Mouse (Mus musculus): ENCODE results near the gene 5730522E02Rik. TPM values are rescaled to one million over a fixed set of nuclear protein-coding genes. Genes with fewer than 3 reads are reported as not detected.

Gene 5730522E02Rik
- polyA plus RNA-seq, 1 experiment from 2014 or later = 8.4 TPM

DNA sequence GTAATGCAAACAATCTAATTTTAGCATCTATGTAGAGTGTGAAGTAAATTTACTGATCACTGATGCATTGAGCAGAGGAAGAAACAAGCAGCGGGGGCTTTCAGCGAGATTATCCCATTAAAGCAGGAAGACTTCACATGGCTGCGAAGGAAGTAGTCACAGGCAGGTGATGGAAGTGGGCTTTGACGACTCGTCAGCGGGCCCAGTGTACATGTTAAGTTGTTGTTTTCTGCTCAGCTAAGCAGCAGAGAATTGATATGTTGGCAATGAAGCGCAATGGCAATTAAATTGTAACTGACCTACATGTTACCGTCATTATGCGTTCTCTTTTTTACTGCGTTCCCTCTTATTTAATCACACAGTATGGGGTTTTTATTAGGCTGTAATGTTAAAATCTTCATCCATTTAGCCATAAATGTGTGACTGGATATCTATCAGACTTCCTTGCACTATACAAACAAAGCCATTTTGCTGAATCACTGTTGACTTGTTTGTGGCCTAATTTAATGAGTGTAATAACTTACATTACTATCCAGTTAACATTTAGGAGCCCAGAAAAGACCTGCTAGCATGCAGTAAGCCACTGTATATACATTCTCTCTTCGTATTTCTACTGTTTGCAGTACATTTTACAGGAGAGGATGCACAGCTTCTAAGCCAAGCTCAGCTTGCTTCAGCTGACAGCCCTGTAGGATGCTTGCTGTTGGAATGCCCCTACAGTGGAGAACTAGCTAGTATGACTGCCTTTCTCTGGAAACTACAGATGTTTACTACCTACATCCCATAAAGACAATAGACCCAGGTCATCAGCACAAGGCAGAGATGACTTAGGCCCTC, 506.0 kb downstream of the 5730522E02Rik start:
- no peaks in the 10 kb centered on the region for H3K27me3 ChIP-seq
- H3K27ac ChIP-seq (replicated peaks) = no peak overlapping the region
- no peak overlapping the region for H3K9ac ChIP-seq (replicated peaks)
- no peaks in the 10 kb centered on the region for H3K9me3 ChIP-seq
- no peaks in the 10 kb centered on the region for H3K36me3 ChIP-seq
- no peak for ATAC-seq (ENCODE audit: low FRiP score, low read depth)
- H3K4me2 ChIP-seq (replicated peaks) = no peak overlapping the region
- no peak overlapping the region for H3K4me3 ChIP-seq
- 59% methylated on average over 11 of the region's 11 CpGs for WGBS
- H3K4me1 ChIP-seq = peaks cover 5% of the 10 kb centered on the region; the same call in 1 of the 2 replicates

GRCm38 (mm10) chr11:25702791-25703190, 507.8 kb downstream of the 5730522E02Rik start:
- Histone ChIP-seq H3K4me1 (peaks cover 14% of the 10 kb centered on the region), H3K27me3 (no peaks in the 10 kb centered on the region), H3K9me3 (no peaks in the 10 kb centered on the region), H3K36me3 (no peaks in the 10 kb centered on the region), H3K9ac (replicated peaks) (no peak overlapping the region), H3K27ac (replicated peaks) (no peak overlapping the region), H3K4me3 (no peak overlapping the region), H3K4me2 (replicated peaks) (no peak overlapping the region)
- ATAC-seq (ENCODE audit: low FRiP score, low read depth) = no peak
- WGBS = 54% methylated on average over 3 of the region's 3 CpGs

DNA sequence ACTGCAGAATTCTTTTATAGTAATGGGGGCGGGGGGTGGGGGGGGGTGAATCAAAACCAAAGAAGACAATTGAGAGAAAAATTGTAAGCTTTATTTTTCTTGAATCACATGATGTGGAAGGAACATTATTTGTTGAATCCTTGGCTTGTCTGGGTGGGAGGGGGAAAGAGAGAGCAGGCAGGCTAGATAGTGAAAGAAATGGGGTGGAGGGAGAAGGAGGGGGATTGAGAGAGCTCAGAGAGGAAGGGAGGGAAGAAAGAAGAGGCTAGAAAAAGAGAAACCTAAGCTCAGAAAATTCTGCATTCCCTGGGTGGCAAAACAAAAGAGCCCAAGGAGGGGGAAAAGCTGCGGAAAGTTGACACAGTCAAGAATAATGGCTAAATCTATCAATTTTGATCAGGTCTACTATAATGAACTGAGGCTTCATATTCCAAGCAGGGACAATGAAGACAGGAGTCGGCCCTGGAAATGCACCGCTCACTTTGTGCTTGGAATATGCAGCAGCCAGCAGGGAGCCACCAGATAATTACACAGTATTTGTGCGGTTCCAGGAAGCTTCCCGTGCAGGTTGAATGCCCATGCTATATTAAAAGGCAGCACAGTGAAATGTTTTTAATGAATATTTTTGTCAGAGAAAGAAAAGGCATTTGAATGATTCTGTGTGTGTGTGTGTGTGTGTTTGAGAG, 512.9 kb downstream of the 5730522E02Rik start:
- peaks cover 29% of the 10 kb centered on the region for H3K4me1 ChIP-seq
- ATAC-seq (ENCODE audit: low FRiP score, low read depth) = peak; percentile 66
- 9% methylated on average over 6 of the region's 6 CpGs for WGBS
- H3K27me3 ChIP-seq = no peaks in the 10 kb centered on the region
- 0 out of 2 replicates have a peak overlapping the region, but pooled peaks have one; percentile 2 for H3K4me3 ChIP-seq
- peak overlapping the region; percentile 78 for H3K27ac ChIP-seq (replicated peaks)
- 0 out of 2 replicates have a peak overlapping the region, but pooled peaks have one; percentile 15 for H3K9ac ChIP-seq (replicated peaks)
- no peaks in the 10 kb centered on the region for H3K36me3 ChIP-seq
- peak overlapping the region; percentile 37 for H3K4me2 ChIP-seq (replicated peaks)
- H3K9me3 ChIP-seq = no peaks in the 10 kb centered on the region

- Histone ChIP-seq H3K27me3 (no peaks in the 10 kb centered on the region), H3K36me3 (no peaks in the 10 kb centered on the region), H3K27ac (replicated peaks) (peak overlapping the region; percentile 56; the same call in 1 of the 2 replicates), H3K9me3 (no peaks in the 10 kb centered on the region), H3K4me2 (replicated peaks) (no peak overlapping the region), H3K4me3 (no peak overlapping the region), H3K4me1 (peaks cover 29% of the 10 kb centered on the region), H3K9ac (replicated peaks) (no peak overlapping the region)
- WGBS = 23% methylated on average over 5 of the region's 5 CpGs
- peak; percentile 77 for ATAC-seq (ENCODE audit: low FRiP score, low read depth)
Measured at GRCm38 (mm10) chr11:25696168-25696567, 514.4 kb downstream of the 5730522E02Rik start.

GRCm38 (mm10) chr11:25684731-25685130, 525.8 kb downstream of the 5730522E02Rik start:
- Histone ChIP-seq H3K27me3 (no peaks in the 10 kb centered on the region), H3K4me3 (no peak overlapping the region), H3K27ac (replicated peaks) (no peak overlapping the region), H3K4me2 (replicated peaks) (no peak overlapping the region), H3K4me1 (no peaks in the 10 kb centered on the region; the same call in 1 of the 2 replicates), H3K36me3 (no peaks in the 10 kb centered on the region), H3K9ac (replicated peaks) (no peak overlapping the region), H3K9me3 (no peaks in the 10 kb centered on the region)
- WGBS = 91% methylated on average over 4 of the region's 4 CpGs
- ATAC-seq (ENCODE audit: low FRiP score, low read depth) = no peak

DNA sequence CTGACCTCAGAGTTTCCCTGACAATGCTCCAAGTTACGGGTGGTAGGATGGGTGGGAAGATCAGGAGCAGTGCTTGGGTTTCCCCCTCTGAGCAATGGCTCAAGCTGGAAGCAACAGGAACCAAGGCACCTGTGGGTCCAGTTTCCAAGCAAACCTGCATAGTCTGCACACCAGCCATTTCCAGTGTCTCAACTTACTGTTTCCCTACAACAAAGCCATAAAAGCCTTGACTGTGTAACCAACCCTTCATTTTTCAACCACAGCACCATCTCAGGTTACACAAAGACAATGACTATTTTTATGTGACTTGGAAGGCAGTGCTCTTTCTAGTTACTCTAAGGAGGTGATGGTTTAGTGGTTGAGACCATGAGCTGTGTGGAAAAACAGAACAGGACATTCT, 530.7 kb downstream of the 5730522E02Rik start:
- no peaks in the 10 kb centered on the region for H3K36me3 ChIP-seq
- H3K9ac ChIP-seq (replicated peaks) = no peak overlapping the region
- H3K4me2 ChIP-seq (replicated peaks) = no peak overlapping the region
- 83% methylated on average over 1 of the region's 1 CpGs for WGBS
- H3K4me1 ChIP-seq = no peaks in the 10 kb centered on the region; the same call in 1 of the 2 replicates
- H3K9me3 ChIP-seq = no peaks in the 10 kb centered on the region
- no peak overlapping the region for H3K4me3 ChIP-seq
- no peak overlapping the region for H3K27ac ChIP-seq (replicated peaks)
- H3K27me3 ChIP-seq = no peaks in the 10 kb centered on the region
- ATAC-seq (ENCODE audit: low FRiP score, low read depth) = no peak

DNA sequence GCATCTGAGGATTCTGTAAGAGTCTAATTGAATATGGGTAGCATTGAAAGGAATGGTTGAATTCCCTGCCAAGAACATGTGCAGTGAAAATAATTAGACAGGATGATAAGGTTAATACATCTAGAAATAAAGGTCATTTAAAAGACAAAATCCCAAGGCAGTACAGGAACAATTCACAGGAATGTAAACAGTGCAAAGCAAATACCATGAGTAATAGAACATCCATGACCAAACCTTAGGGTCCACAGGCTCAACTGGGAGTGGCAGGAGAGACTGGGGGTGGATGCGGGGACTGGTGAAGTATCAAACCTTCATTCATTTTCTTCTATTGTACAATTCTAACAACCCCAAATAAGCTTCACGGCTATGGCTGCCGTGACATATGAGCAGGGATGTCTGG, 536.4 kb downstream of the 5730522E02Rik start:
- no peak overlapping the region for H3K9ac ChIP-seq (replicated peaks)
- no peak overlapping the region for H3K4me3 ChIP-seq
- H3K4me2 ChIP-seq (replicated peaks) = no peak overlapping the region
- H3K27ac ChIP-seq (replicated peaks) = no peak overlapping the region
- H3K4me1 ChIP-seq = no peaks in the 10 kb centered on the region
- no peak for ATAC-seq (ENCODE audit: low FRiP score, low read depth)
- no peaks in the 10 kb centered on the region for H3K27me3 ChIP-seq
- H3K36me3 ChIP-seq = no peaks in the 10 kb centered on the region
- no peaks in the 10 kb centered on the region for H3K9me3 ChIP-seq
- 92% methylated on average over 3 of the region's 3 CpGs for WGBS

DNA sequence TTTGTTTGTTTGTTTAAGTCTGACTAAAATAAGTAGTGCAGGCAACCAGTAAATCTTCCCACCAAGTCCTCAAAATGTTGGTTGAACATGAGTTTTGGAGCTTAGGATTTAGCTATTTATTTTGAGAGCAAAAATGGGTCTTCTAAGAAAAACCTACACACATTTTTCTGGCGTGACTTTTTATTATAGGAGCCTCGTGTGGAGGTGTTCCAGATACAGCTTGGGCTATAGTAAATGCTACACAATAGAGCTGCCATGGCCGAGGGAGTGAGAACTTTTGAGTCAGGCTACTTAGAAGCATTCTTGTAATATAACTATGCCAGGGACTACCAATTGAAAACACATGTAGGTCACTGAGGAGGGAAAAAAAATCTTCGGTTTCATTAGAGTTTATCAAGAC, 540.5 kb downstream of the 5730522E02Rik start:
- WGBS = 73% methylated on average over 4 of the region's 4 CpGs
- ATAC-seq (ENCODE audit: low FRiP score, low read depth) = no peak
- Histone ChIP-seq H3K36me3 (no peaks in the 10 kb centered on the region), H3K4me3 (no peak overlapping the region), H3K4me1 (peaks cover 2% of the 10 kb centered on the region), H3K4me2 (replicated peaks) (no peak overlapping the region), H3K27ac (replicated peaks) (no peak overlapping the region), H3K27me3 (no peaks in the 10 kb centered on the region), H3K9me3 (no peaks in the 10 kb centered on the region), H3K9ac (replicated peaks) (no peak overlapping the region)

- no peaks in the 10 kb centered on the region for H3K27me3 ChIP-seq
- no peak overlapping the region for H3K27ac ChIP-seq (replicated peaks)
- H3K4me2 ChIP-seq (replicated peaks) = no peak overlapping the region
- H3K36me3 ChIP-seq = no peaks in the 10 kb centered on the region
- H3K4me3 ChIP-seq = no peak overlapping the region
- peak; percentile 62 for ATAC-seq (ENCODE audit: low FRiP score, low read depth)
- H3K9me3 ChIP-seq = no peaks in the 10 kb centered on the region
- WGBS = 32% methylated on average over 3 of the region's 3 CpGs
- H3K4me1 ChIP-seq = peaks cover 8% of the 10 kb centered on the region
- H3K9ac ChIP-seq (replicated peaks) = no peak overlapping the region
Measured at GRCm38 (mm10) chr11:25664562-25665104, 545.9 kb downstream of the 5730522E02Rik start.

DNA sequence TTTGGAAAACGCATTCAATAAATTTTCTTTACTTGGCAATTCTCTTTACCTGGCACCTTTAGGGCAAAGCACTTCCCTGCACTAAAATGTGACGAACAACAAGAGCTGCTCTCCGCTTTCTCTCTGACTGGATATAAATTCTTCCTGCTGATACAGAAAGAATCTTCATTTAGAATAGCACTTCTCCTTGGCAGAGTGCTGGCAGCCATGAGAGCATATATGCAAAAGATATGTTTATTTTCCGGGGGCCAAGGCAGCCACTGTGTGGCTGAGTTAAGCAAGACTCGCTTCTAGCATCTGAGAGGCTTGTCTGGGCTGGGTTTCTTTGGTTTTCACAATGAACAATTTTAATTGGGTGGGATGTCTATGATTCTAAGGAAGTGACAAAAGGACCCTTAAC, 564.3 kb downstream of the 5730522E02Rik start:
- Histone ChIP-seq H3K9me3 (no peaks in the 10 kb centered on the region), H3K9ac (replicated peaks) (no peak overlapping the region), H3K27ac (replicated peaks) (no peak overlapping the region), H3K27me3 (peaks cover 7% of the 10 kb centered on the region), H3K4me3 (no peak overlapping the region), H3K4me2 (replicated peaks) (no peak overlapping the region), H3K4me1 (peaks cover 16% of the 10 kb centered on the region), H3K36me3 (no peaks in the 10 kb centered on the region)
- no peak for ATAC-seq (ENCODE audit: low FRiP score, low read depth)
- WGBS = 88% methylated on average over 5 of the region's 5 CpGs

DNA sequence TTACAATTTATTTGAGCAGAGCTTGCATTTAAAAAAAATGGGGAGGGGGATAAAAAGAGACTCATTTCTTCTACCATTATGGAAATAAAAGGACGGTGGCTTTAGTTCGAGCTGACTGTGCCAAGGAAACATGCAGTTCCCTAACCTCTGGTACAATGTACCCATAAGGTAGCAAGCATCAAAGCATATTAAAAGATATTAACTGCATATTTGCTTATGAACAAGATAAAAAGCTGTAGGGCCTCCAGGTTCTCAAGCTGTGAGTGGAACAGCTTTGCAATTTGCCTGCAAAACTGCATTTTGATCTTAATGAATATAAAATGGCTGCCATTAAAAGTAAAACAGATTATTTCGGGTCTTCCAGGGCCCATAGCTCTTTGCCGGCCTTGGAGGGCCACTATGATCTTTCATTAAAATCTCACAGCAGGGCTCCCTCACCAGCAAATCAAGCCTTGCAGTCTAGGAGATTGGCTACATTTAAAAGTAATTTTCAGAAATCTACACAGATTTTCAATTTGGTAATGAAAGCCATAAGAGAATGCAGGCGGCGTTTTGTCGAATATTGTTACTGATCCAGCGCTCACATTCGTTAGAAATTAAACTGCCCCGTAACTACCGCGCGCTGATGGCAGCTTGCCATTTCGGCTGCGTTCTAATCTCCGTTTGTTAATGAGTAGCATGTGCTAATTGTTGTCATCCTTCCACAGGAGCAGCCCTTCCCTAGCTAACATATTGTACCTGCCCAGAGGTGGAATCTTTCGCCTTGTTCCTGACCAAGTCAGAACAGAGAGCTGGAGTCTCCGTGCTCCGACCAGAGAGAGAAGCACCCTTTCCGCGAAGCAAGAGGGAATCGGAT, 565.6 kb downstream of the 5730522E02Rik start:
- no peak overlapping the region for H3K4me3 ChIP-seq
- no peak overlapping the region for H3K9ac ChIP-seq (replicated peaks)
- peak overlapping the region; percentile 28 for H3K4me2 ChIP-seq (replicated peaks)
- H3K36me3 ChIP-seq = no peaks in the 10 kb centered on the region
- H3K9me3 ChIP-seq = no peaks in the 10 kb centered on the region
- ATAC-seq (ENCODE audit: low FRiP score, low read depth) = peak; percentile 42; the same call in 1 of the 2 replicates
- H3K27ac ChIP-seq (replicated peaks) = no peak overlapping the region
- H3K27me3 ChIP-seq = peaks cover 7% of the 10 kb centered on the region
- peaks cover 20% of the 10 kb centered on the region for H3K4me1 ChIP-seq
- WGBS = 56% methylated on average over 22 of the region's 22 CpGs

Data from midbrain, embryonic 12.5 days (tissue).